Comparison of ENCODE assay signal across 8 mouse cellular contexts in genomic region chr2:91953825-91954224, GRCm38 (mm10). TPM values are rescaled to one million over a fixed set of nuclear protein-coding genes. Genes with fewer than 3 reads are reported as not detected.
A peak's percentile ranks its signal among the peaks of the same experiment; 100 is the strongest.
DNase-seq lines count a peak whose midpoint lies in the region; ATAC-seq and TF ChIP-seq lines count a peak whose summit lies in the region.

No protein-coding gene starts in this region.

- 1% methylated on average over 5 of the region's 5 CpGs for WGBS in cerebellum, adult 2 months
- WGBS in heart, embryonic 15.5 days: 15% methylated on average over 5 of the region's 5 CpGs
- WGBS in limb, embryonic 10.5 days: 18% methylated on average over 5 of the region's 5 CpGs
- WGBS in stomach, embryonic 16.5 days: 11% methylated on average over 5 of the region's 5 CpGs

- ATAC-seq in heart, embryonic 15.5 days (replicated peaks; ENCODE audit: insufficient number of reproducible peaks, insufficient read depth, low FRiP score, low read depth): peak; percentile 39
- ATAC-seq in stomach, embryonic 16.5 days (ENCODE audit: insufficient read depth, low FRiP score): peak; percentile 51; the same call in 1 of the 2 replicates

- H3K4me2 ChIP-seq in heart, embryonic 15.5 days: peak overlapping the region; percentile 11; the same call in 1 of the 2 replicates
- H3K4me2 ChIP-seq in stomach, embryonic 16.5 days (ENCODE audit: low read depth, low read length): no peak overlapping the region

- TF ChIP-seq CTCF in cerebellum, adult 2 months (IDR thresholded peaks at IDR 0.05; ENCODE audit: borderline replicate concordance, insufficient read depth, low read depth, low read length): no peak
- no peak for TF ChIP-seq CTCF in bone marrow macrophage, adult 2 months (IDR thresholded peaks at IDR 0.05; ENCODE audit: low read depth, low read length)

- H3K4me3 ChIP-seq in cerebellum, adult 2 months (replicated peaks; ENCODE audit: insufficient read depth, low read depth, low read length): no peak overlapping the region
- H3K4me3 ChIP-seq in bone marrow macrophage, adult 2 months (ENCODE audit: insufficient read depth, low read length): no peak overlapping the region
- no peak overlapping the region for H3K4me3 ChIP-seq in heart, embryonic 15.5 days
- no peak overlapping the region for H3K4me3 ChIP-seq in limb, embryonic 10.5 days
- no peak overlapping the region for H3K4me3 ChIP-seq in stomach, embryonic 16.5 days (replicated peaks; ENCODE audit: low read length)

- no peak for TF ChIP-seq POLR2A in cerebellum, adult 2 months (IDR thresholded peaks at IDR 0.05; ENCODE audit: borderline replicate concordance, insufficient read depth, low read length)
- TF ChIP-seq POLR2A in bone marrow macrophage, adult 2 months (IDR thresholded peaks at IDR 0.05; ENCODE audit: borderline replicate concordance, low read depth, low read length): no peak

- peak; percentile 61 to 70 for DNase-seq in cerebellum, adult 2 months
- no peak for DNase-seq in cerebellum, adult 8-10 months
- no peak for DNase-seq in limb, embryonic 10.5 days (ENCODE audit: low spot score)
- no peak for DNase-seq in B cell, adult 2 months
- no peak for DNase-seq in layer of hippocampus, postnatal 14 days (ENCODE audit: low spot score in 2 of 2)

- no peaks in the 10 kb centered on the region for H3K27me3 ChIP-seq in cerebellum, adult 2 months (ENCODE audit: control insufficient read depth, insufficient read depth, low read length)
- no peaks in the 10 kb centered on the region for H3K27me3 ChIP-seq in heart, embryonic 15.5 days
- H3K27me3 ChIP-seq in limb, embryonic 10.5 days (ENCODE audit: low read depth, poor library complexity, severe bottlenecking): no peaks in the 10 kb centered on the region
- no peaks in the 10 kb centered on the region for H3K27me3 ChIP-seq in stomach, embryonic 16.5 days (ENCODE audit: control insufficient read depth, insufficient read depth, low read length)

- peak overlapping the region; percentile 70 for H3K27ac ChIP-seq in cerebellum, adult 2 months (ENCODE audit: insufficient read depth, low read length)
- H3K27ac ChIP-seq in bone marrow macrophage, adult 2 months (ENCODE audit: insufficient read depth, low read depth, low read length): peak overlapping the region; percentile 59
- peak overlapping the region; percentile 89 for H3K27ac ChIP-seq in heart, embryonic 15.5 days
- peak overlapping the region; percentile 71 for H3K27ac ChIP-seq in limb, embryonic 10.5 days
- peak overlapping the region; percentile 55; the same call in 1 of the 2 replicates for H3K27ac ChIP-seq in stomach, embryonic 16.5 days (ENCODE audit: low read length)

- no peaks in the 10 kb centered on the region for H3K9me3 ChIP-seq in heart, embryonic 15.5 days (replicated peaks)
- no peaks in the 10 kb centered on the region for H3K9me3 ChIP-seq in limb, embryonic 10.5 days (replicated peaks)
- no peaks in the 10 kb centered on the region for H3K9me3 ChIP-seq in stomach, embryonic 16.5 days (replicated peaks; ENCODE audit: control insufficient read depth, low read length)

- no peak overlapping the region for H3K9ac ChIP-seq in heart, embryonic 15.5 days
- H3K9ac ChIP-seq in stomach, embryonic 16.5 days (ENCODE audit: low read length): peak overlapping the region; percentile 35; the same call in 1 of the 2 replicates

- peaks cover 74% of the 10 kb centered on the region for H3K4me1 ChIP-seq in cerebellum, adult 2 months (ENCODE audit: control insufficient read depth, insufficient read depth, low read length)
- H3K4me1 ChIP-seq in bone marrow macrophage, adult 2 months (ENCODE audit: control insufficient read depth, insufficient read depth, low read length): peaks cover 73% of the 10 kb centered on the region
- peaks cover 89% of the 10 kb centered on the region for H3K4me1 ChIP-seq in heart, embryonic 15.5 days (replicated peaks)
- H3K4me1 ChIP-seq in limb, embryonic 10.5 days: peaks cover 57% of the 10 kb centered on the region
- H3K4me1 ChIP-seq in stomach, embryonic 16.5 days (ENCODE audit: control insufficient read depth, insufficient read depth, low read length): peaks cover 61% of the 10 kb centered on the region

- H3K36me3 ChIP-seq in heart, embryonic 15.5 days: no peaks in the 10 kb centered on the region
- H3K36me3 ChIP-seq in limb, embryonic 10.5 days: peaks cover 19% of the 10 kb centered on the region
- no peaks in the 10 kb centered on the region for H3K36me3 ChIP-seq in stomach, embryonic 16.5 days (ENCODE audit: control insufficient read depth, insufficient read depth, low read length)

RNA-seq across cellular contexts. Expression of gene Gm9821, which starts 8.3 kb away (rescaled TPM):
- not detected in 2 replicates for polyA plus RNA-seq in cerebellum, adult 2 months (2012; rRNA removed)
- not detected in 2 replicates for polyA plus RNA-seq in bone marrow macrophage, adult 2 months (2012; ENCODE audit: insufficient read depth, insufficient read length, missing spikeins)
- 1.7 and 2.2 TPM in 2 replicates for polyA plus RNA-seq in heart, embryonic 15.5 days (2015; fragmentation: Nextera tagmentation; extraction: Ambion mirVana)
- polyA plus RNA-seq in limb, embryonic 10.5 days (2016; fragmentation: Nextera tagmentation; extraction: Ambion mirVana): 0.33 and 0.56 TPM in 2 replicates
- polyA plus RNA-seq in stomach, embryonic 16.5 days (2015; fragmentation: Nextera tagmentation; extraction: Ambion mirVana): 0.83 and 0.91 TPM in 2 replicates
- not detected for total RNA-seq in layer of hippocampus, postnatal 14 days (2021)

RNA-seq across cellular contexts. Expression of gene Mdk, which starts 21.7 kb away (rescaled TPM):
- polyA plus RNA-seq in cerebellum, adult 2 months (2012; rRNA removed): 77.8 and 78.9 TPM in 2 replicates
- 1.0 and 3.4 TPM in 2 replicates for polyA plus RNA-seq in bone marrow macrophage, adult 2 months (2012; ENCODE audit: insufficient read depth, insufficient read length, missing spikeins)
- polyA plus RNA-seq in heart, embryonic 15.5 days (2015; fragmentation: Nextera tagmentation; extraction: Ambion mirVana): 293 and 372 TPM in 2 replicates
- polyA plus RNA-seq in limb, embryonic 10.5 days (2016; fragmentation: Nextera tagmentation; extraction: Ambion mirVana): 2,617 and 2,689 TPM in 2 replicates
- polyA plus RNA-seq in stomach, embryonic 16.5 days (2015; fragmentation: Nextera tagmentation; extraction: Ambion mirVana): 458 and 550 TPM in 2 replicates
- 10 to 100 TPM; 39.5 to 40.9 TPM for total RNA-seq in layer of hippocampus, postnatal 14 days (2021)

RNA-seq across cellular contexts. Expression of gene Dgkz, which starts 21.8 kb away (rescaled TPM):
- 716 and 832 TPM in 2 replicates for polyA plus RNA-seq in cerebellum, adult 2 months (2012; rRNA removed)
- polyA plus RNA-seq in bone marrow macrophage, adult 2 months (2012; ENCODE audit: insufficient read depth, insufficient read length, missing spikeins): 129 and 144 TPM in 2 replicates
- polyA plus RNA-seq in heart, embryonic 15.5 days (2015; fragmentation: Nextera tagmentation; extraction: Ambion mirVana): 26.6 and 48.2 TPM in 2 replicates
- polyA plus RNA-seq in limb, embryonic 10.5 days (2016; fragmentation: Nextera tagmentation; extraction: Ambion mirVana): 57.3 and 59.9 TPM in 2 replicates
- 34.9 and 38.3 TPM in 2 replicates for polyA plus RNA-seq in stomach, embryonic 16.5 days (2015; fragmentation: Nextera tagmentation; extraction: Ambion mirVana)
- 100 to 1,000 TPM; 391 to 416 TPM for total RNA-seq in layer of hippocampus, postnatal 14 days (2021)

RNA-seq across cellular contexts. Expression of gene Chrm4, which starts 26.8 kb away (rescaled TPM):
- 2.0 TPM in 2 replicates for polyA plus RNA-seq in cerebellum, adult 2 months (2012; rRNA removed)
- polyA plus RNA-seq in bone marrow macrophage, adult 2 months (2012; ENCODE audit: insufficient read depth, insufficient read length, missing spikeins): not detected in 2 replicates
- polyA plus RNA-seq in heart, embryonic 15.5 days (2015; fragmentation: Nextera tagmentation; extraction: Ambion mirVana): not detected in 2 replicates
- polyA plus RNA-seq in limb, embryonic 10.5 days (2016; fragmentation: Nextera tagmentation; extraction: Ambion mirVana): 0.67 and 0.76 TPM in 2 replicates
- 0.27 and 0.31 TPM in 2 replicates for polyA plus RNA-seq in stomach, embryonic 16.5 days (2015; fragmentation: Nextera tagmentation; extraction: Ambion mirVana)
- total RNA-seq in layer of hippocampus, postnatal 14 days (2021): 10 to 100 TPM; 15.1 to 21.2 TPM

Comparison
In these comparisons a context has a peak if more than half of its experiments do, and no peak if none do; other contexts are left out.
1. DNase-seq: peak in cerebellum, adult 2 months (2 of 2); none in cerebellum, adult 8-10 months (single experiment), limb, embryonic 10.5 days (single experiment), B cell, adult 2 months (0 of 2) and layer of hippocampus, postnatal 14 days (0 of 2).
2. RNA of gene Mdk, which starts 21.7 kb away (polyA plus RNA-seq): 2,617 to 2,689 TPM in limb, embryonic 10.5 days, 458 to 550 TPM in stomach, embryonic 16.5 days, 293 to 372 TPM in heart, embryonic 15.5 days and 77.8 to 78.9 TPM in cerebellum, adult 2 months; 1.0 to 3.4 TPM in bone marrow macrophage, adult 2 months; every median in the first group is over 10 times any median in the second.
3. Peak in every context shown above with its lines, with median percentiles within 50 percentile points of each other: H3K27ac ChIP-seq.